Mouse (Mus musculus) neural tube, embryonic 14.5 days (tissue): Measurements from ENCODE around the gene Polr2e. TPM values are rescaled to one million over a fixed set of nuclear protein-coding genes. Genes with fewer than 3 reads are reported as not detected.

Experiments
- ATAC-seq: fragments of 200-750 bp; cut with Nextera tagmentation; 2 replicates; pipeline ENCODE4 v1.8.0; 2017; ENCODE audit warnings: low read depth, mild to moderate bottlenecking, moderate TSS enrichment, moderate library complexity
- H3K27ac ChIP-seq: fragments of 300-500 bp; sonication (generic); 2 replicates; pipeline ENCODE4 v1.5.1; 2014; ENCODE audit warnings: low read depth, mild to moderate bottlenecking, control low read depth, low read length, moderate library complexity, mixed read lengths
- H3K27me3 ChIP-seq: fragments of 300-500 bp; sonication (generic); 2 replicates; pipeline ENCODE4 v1.6.1; 2014; ENCODE audit warnings: low read length; ENCODE audit not compliant: control insufficient read depth, insufficient read depth
- H3K36me3 ChIP-seq: fragments of 300-500 bp; sonication (generic); 2 replicates; pipeline ENCODE4 v1.6.1; 2014; ENCODE audit warnings: low read length, mixed read lengths; ENCODE audit not compliant: control insufficient read depth, insufficient read depth
- H3K4me1 ChIP-seq: fragments of 300-500 bp; sonication (generic); 2 replicates; pipeline ENCODE4 v1.6.1; 2014; ENCODE audit warnings: low read length; ENCODE audit not compliant: control insufficient read depth, insufficient read depth
- H3K4me2 ChIP-seq: fragments of 300-500 bp; sonication (generic); 2 replicates; pipeline ENCODE4 v1.6.1; 2014; ENCODE audit warnings: mild to moderate bottlenecking, low read depth, low read length, control low read depth
- H3K4me3 ChIP-seq: fragments of 300-500 bp; sonication (generic); 2 replicates; pipeline ENCODE4 v1.5.1; 2014; ENCODE audit warnings: low read depth, low read length, control low read depth, mixed read lengths
- H3K9ac ChIP-seq: fragments of 300-500 bp; sonication (generic); replicated peaks from 2 replicates; pipeline ENCODE4 v1.6.1; 2014; ENCODE audit warnings: low read depth, mild to moderate bottlenecking, control low read depth, low read length, mixed read lengths
- H3K9me3 ChIP-seq: fragments of 300-500 bp; sonication (generic); 2 replicates; pipeline ENCODE4 v1.6.1; 2016; ENCODE audit warnings: low read length; ENCODE audit not compliant: control insufficient read depth
- WGBS: fragments of 180-500 bp; shearing (Covaris S2); extraction: QIAGEN DNeasy Blood & Tissue Kit; methylation state at CpG from one replicate; pipeline ENCODE4 v1.1.7; 2014; 5-methylcytosine and 5-hydroxymethylcytosine counted together
- polyA plus RNA-seq: library from polyadenylated mRNA; unstranded; fragments of >200 nt; fragmentation: Nextera tagmentation; extraction: Ambion mirVana; gene quantifications from 2 replicates; pipeline ENCODE4 v1.2.1, GENCODE M21; 2014

Gene Polr2e
- polyA plus RNA-seq, 1 experiment from 2014 or later: 145 TPM

DNA sequence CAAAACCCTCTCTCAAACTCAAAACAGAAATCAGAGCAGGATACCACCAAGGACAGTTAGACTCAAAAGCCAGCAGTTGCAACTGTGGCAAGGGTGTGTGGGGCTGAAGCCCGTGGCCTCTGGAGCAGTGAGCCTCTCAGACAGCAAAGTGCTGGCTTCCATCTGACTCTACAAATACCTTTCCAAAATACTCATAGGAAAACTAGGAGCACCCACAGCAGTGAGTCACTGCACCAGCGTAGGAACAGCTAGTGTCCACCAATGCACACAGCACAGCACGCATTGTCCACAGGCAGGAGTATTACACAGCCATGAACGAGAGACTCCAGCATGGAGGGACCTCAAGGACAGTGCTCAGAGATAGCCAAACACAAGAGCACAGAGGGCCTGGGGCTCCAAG, 36.8 kb upstream of the Polr2e start:
- Histone ChIP-seq H3K4me3 (no peak overlapping the region), H3K4me2 (no peak overlapping the region), H3K4me1 (no peaks in the 10 kb centered on the region), H3K36me3 (peaks cover 13% of the 10 kb centered on the region), H3K9me3 (no peaks in the 10 kb centered on the region), H3K9ac (no peak overlapping the region), H3K27ac (no peak overlapping the region), H3K27me3 (no peaks in the 10 kb centered on the region)
- WGBS: 95% methylated on average over 4 of the region's 4 CpGs
- ATAC-seq: no peak

DNA sequence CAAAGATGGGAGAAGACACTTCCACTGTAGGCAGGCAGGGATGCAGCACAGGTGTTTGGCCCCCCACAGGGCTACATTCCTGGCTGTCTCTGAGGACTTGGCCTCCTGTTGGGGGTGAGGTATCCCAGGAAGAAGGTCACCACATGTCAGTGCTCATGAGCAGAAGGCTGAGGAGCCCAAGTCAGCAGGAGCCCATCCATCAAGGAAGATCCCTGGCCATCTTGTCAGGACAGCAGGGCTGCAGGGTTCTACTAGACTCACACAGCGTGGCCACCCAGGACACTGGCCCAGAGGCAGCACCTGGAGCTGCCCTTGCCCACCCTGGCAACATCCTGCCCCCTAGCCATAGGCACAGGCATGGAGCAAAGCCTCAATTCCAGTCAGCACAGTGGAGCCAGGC, 36.3 kb upstream of the Polr2e start:
- ATAC-seq: no peak
- no peak overlapping the region for H3K9ac ChIP-seq
- H3K4me2 ChIP-seq: no peak overlapping the region
- H3K27ac ChIP-seq: no peak overlapping the region
- WGBS: 69% methylated on average over 1 of the region's 1 CpGs
- no peaks in the 10 kb centered on the region for H3K27me3 ChIP-seq
- H3K9me3 ChIP-seq: no peaks in the 10 kb centered on the region
- peaks cover 13% of the 10 kb centered on the region for H3K36me3 ChIP-seq
- H3K4me1 ChIP-seq: no peaks in the 10 kb centered on the region
- H3K4me3 ChIP-seq: no peak overlapping the region

DNA sequence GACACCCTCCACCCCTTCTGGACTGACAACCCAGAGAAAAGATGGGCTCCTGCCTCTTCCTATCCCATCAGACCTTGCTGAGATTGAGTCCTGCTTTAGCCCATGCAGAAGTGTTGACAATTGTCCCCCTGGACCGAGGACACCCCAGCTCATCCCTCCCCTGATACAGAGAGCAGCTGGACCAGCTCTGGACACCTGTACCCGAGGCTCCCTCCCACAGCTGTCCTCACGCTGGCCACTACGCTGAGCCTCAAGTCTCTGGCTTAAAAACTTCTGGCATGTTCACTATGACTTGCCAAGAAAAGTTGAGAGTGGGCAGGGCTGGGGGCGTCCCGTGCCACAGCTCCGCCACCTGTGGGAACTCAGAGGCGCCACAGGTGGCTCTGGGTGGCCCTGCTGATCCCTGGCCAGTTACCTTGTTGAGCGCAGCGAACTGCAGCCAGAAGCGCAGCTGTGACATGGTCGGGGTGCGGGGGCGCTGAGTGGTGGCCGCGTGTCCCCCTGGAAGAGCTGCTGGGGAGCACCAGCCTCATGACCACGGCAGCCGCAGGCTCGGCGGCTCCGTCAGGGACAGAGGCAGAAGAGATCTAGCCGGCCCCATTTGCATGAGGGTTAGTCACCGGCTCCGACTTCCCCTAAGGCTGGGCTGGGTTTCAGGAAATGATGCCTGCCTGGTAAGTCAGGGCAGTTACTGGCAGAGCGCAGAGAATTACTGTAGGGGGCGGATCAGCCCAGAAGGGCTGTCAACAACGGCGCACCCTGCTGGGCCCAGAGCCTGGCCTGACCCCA, 35.4 kb upstream of the Polr2e start:
- no peak for ATAC-seq
- Histone ChIP-seq H3K27ac (no peak overlapping the region), H3K27me3 (no peaks in the 10 kb centered on the region), H3K4me1 (no peaks in the 10 kb centered on the region), H3K4me2 (no peak overlapping the region), H3K36me3 (peaks cover 6% of the 10 kb centered on the region), H3K9ac (no peak overlapping the region), H3K9me3 (no peaks in the 10 kb centered on the region), H3K4me3 (no peak overlapping the region)
- WGBS: 14% methylated on average over 28 of the region's 28 CpGs

DNA sequence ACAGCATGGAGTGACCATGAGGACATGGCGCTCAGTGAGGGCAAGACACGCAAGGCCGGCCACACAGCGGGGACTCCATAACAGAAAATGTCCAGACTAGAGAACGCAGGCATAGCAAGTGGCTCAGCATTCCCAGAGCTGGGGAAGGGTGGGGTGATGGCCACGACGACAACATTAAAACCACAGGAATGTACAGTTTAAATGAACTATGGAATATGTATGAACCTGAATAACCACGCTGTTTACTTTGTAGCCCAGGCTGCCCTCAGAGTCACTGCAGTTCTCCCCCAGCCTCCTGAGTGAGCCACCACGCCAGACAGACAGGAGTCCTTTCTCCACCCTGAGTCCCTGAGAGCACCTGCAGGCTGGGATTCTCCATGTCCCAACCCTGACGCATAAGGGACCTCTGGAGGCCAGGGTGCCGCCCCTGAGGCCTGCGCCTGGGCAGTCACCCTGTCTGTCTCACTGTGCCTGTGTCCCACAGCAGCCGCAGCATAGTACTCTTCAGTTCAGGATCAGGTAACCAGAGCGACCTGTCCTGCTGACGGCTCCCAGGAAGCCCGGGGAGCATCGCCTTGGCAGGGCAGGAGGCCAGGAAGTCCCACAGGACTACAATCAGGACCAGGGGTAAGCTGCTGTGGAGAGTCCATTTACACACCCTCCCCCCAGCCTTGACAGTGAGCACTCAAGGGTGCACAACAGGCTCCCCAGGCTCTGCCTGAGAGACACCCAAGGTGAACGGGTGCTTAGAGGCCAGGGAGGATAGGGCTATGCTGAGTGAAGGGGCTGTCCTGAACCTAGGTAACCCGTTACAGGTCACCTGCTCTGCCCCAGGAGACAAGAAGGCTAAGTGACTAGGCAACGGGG, 33.3 kb upstream of the Polr2e start:
- H3K4me2 ChIP-seq: no peak overlapping the region
- H3K36me3 ChIP-seq: no peaks in the 10 kb centered on the region
- ATAC-seq: no peak
- H3K9ac ChIP-seq: 0 out of 2 replicates have a peak overlapping the region, but pooled peaks have one; percentile 28
- no peaks in the 10 kb centered on the region for H3K9me3 ChIP-seq
- 87% methylated on average over 20 of the region's 20 CpGs for WGBS
- no peaks in the 10 kb centered on the region for H3K4me1 ChIP-seq
- H3K4me3 ChIP-seq: no peak overlapping the region
- no peaks in the 10 kb centered on the region for H3K27me3 ChIP-seq
- no peak overlapping the region for H3K27ac ChIP-seq

DNA sequence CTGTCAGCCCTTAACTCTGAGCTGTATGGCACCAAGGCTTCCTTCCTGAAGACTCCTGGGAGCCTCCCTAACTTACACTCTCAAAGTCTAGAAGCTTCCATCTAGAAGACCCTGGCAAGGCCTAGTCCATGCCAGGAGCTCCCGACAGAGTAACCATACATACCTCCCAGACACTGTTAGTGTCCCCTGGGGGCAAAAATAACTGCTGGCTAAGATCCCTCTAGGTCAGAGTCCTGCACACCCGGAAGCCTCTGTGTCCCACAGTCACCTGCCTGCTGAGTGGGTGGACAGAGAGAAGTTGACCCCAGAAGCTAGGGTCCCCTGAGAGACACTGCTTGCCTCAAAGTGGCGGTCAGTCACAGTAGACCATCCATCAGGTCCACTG, 31.9 kb upstream of the Polr2e start:
- H3K9me3 ChIP-seq: no peaks in the 10 kb centered on the region
- H3K27ac ChIP-seq: no peak overlapping the region
- H3K36me3 ChIP-seq: no peaks in the 10 kb centered on the region
- H3K4me3 ChIP-seq: no peak overlapping the region
- no peaks in the 10 kb centered on the region for H3K27me3 ChIP-seq
- H3K4me1 ChIP-seq: no peaks in the 10 kb centered on the region
- no peak overlapping the region for H3K4me2 ChIP-seq
- 82% methylated on average over 3 of the region's 3 CpGs for WGBS
- no peak for ATAC-seq
- no peak overlapping the region for H3K9ac ChIP-seq

DNA sequence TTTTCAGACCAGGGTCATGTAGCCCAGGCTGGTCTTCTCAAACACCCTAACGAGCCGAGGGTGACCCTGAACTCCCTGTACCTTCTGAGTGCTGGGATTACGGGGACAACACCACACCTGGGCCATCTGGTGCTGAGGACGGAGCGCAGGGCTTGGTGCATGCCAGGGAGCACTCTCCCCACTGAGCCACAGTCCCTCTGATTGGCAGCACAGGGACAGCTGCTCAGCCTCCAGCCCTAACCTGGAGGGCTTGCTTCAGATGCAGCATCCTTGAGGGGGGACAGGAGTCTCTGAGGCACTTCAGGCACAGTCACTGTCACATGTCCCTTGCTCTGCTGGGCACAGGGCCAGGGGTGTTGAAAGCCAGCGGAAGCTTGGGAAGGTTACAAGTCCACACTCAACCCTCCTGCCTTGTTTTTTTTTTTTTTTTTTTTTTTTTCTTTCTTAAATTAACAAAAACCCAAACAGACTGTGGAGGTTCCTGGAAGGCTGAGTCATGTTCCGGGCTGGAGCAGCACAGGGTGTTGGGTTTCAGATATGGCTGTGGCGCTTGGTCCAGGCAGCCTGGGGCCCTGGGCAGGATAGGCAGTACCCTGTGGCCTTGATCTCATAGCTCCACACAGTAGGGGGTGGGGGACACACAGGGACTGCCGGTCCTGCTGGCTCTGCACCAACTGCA, 31.4 kb upstream of the Polr2e start:
- Histone ChIP-seq H3K4me1 (no peaks in the 10 kb centered on the region), H3K27me3 (no peaks in the 10 kb centered on the region), H3K4me3 (no peak overlapping the region), H3K4me2 (no peak overlapping the region), H3K36me3 (no peaks in the 10 kb centered on the region), H3K27ac (no peak overlapping the region), H3K9me3 (no peaks in the 10 kb centered on the region), H3K9ac (no peak overlapping the region)
- WGBS: 74% methylated on average over 9 of the region's 9 CpGs
- peak; percentile 35; the same call in 1 of the 2 replicates for ATAC-seq

- Histone ChIP-seq H3K9ac (no peak overlapping the region), H3K4me3 (no peak overlapping the region), H3K9me3 (no peaks in the 10 kb centered on the region), H3K27me3 (no peaks in the 10 kb centered on the region), H3K36me3 (no peaks in the 10 kb centered on the region), H3K4me1 (no peaks in the 10 kb centered on the region), H3K4me2 (no peak overlapping the region), H3K27ac (no peak overlapping the region)
- WGBS: 95% methylated on average over 4 of the region's 4 CpGs
- no peak for ATAC-seq
Measured at GRCm38 (mm10) chr10:80069948-80070450, 30.4 kb upstream of the Polr2e start.

DNA sequence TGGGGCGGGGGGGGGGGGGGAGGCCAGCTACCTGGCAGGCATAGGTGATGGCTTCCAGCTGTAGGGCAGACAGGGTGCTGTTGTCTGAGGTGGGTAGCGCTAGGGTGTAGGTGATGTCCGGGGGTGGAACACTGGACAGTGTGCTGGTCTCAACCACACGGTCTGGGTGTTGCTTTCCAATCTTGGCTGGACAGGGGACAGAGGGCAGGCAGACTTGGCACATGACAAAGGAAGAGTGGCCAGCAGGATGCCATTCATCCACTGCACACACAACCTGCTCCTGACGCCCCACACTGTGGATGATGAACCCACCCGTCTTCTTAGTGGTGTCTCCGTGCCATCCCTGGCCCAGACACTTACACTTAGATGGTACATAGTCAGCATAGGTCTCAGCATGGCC, 29.7 kb upstream of the Polr2e start:
- Histone ChIP-seq H3K4me1 (no peaks in the 10 kb centered on the region), H3K27me3 (no peaks in the 10 kb centered on the region), H3K27ac (no peak overlapping the region), H3K4me3 (no peak overlapping the region), H3K9ac (no peak overlapping the region), H3K4me2 (no peak overlapping the region), H3K36me3 (no peaks in the 10 kb centered on the region), H3K9me3 (no peaks in the 10 kb centered on the region)
- 93% methylated on average over 6 of the region's 7 CpGs for WGBS
- ATAC-seq: no peak
